Mouse (Mus musculus) hindbrain, embryonic 11.5 days (tissue): Measurements from ENCODE around the gene Dhtkd1. TPM values are rescaled to one million over a fixed set of nuclear protein-coding genes. Genes with fewer than 3 reads are reported as not detected.

Experiments
- ATAC-seq: fragments of 200-750 bp; cut with Nextera tagmentation; 2 replicates; pipeline ENCODE4 v1.8.0; 2017; ENCODE audit warnings: mild to moderate bottlenecking, moderate TSS enrichment, moderate library complexity; ENCODE audit not compliant: low FRiP score
- DNase-seq: peaks from one replicate; pipeline ENCODE4 v3.0.0-alpha.2; 2015; ENCODE audit warnings: low spot score
- H3K27ac ChIP-seq: fragments of 300-500 bp; sonication (generic); 2 replicates; pipeline ENCODE4 v1.5.1; 2014; ENCODE audit warnings: mild to moderate bottlenecking, low read depth, low read length
- H3K27me3 ChIP-seq: fragments of 300-500 bp; sonication (generic); 2 replicates; pipeline ENCODE4 v1.6.1; 2014; ENCODE audit warnings: mild to moderate bottlenecking, low read length, moderate library complexity, mixed read lengths; ENCODE audit not compliant: control insufficient read depth, insufficient read depth
- H3K36me3 ChIP-seq: fragments of 300-500 bp; sonication (generic); 2 replicates; pipeline ENCODE4 v1.6.1; 2014; ENCODE audit warnings: mild to moderate bottlenecking, low read length, moderate library complexity, mixed read lengths; ENCODE audit not compliant: control insufficient read depth, insufficient read depth
- H3K4me1 ChIP-seq: fragments of 300-500 bp; sonication (generic); replicated peaks from 2 replicates; pipeline ENCODE4 v1.6.1; 2014; ENCODE audit warnings: low read length, mixed read lengths; ENCODE audit not compliant: control insufficient read depth, insufficient read depth
- H3K4me2 ChIP-seq: fragments of 300-500 bp; sonication (generic); replicated peaks from 2 replicates; pipeline ENCODE4 v1.6.1; 2014; ENCODE audit warnings: mild to moderate bottlenecking, low read depth, low read length
- H3K4me3 ChIP-seq: fragments of 300-500 bp; sonication (generic); 2 replicates; pipeline ENCODE4 v1.5.1; 2014; ENCODE audit warnings: low read depth, low read length
- H3K9ac ChIP-seq: fragments of 300-500 bp; sonication (generic); 2 replicates; pipeline ENCODE4 v1.6.1; 2014; ENCODE audit warnings: low read depth, low read length
- H3K9me3 ChIP-seq: fragments of 300-500 bp; sonication (generic); 2 replicates; pipeline ENCODE4 v1.6.1; 2016; ENCODE audit warnings: low read length; ENCODE audit not compliant: control insufficient read depth
- WGBS: fragments of 180-500 bp; shearing (Covaris S2); extraction: QIAGEN DNeasy Blood & Tissue Kit; methylation state at CpG from one replicate; pipeline ENCODE4 v1.1.7; 2014; 5-methylcytosine and 5-hydroxymethylcytosine counted together
- polyA plus RNA-seq: library from polyadenylated mRNA; unstranded; fragments of >200 nt; fragmentation: Nextera tagmentation; extraction: Ambion mirVana; gene quantifications from 2 replicates; pipeline ENCODE4 v1.2.1, GENCODE M21; 2014

Gene Dhtkd1
- polyA plus RNA-seq, 1 experiment from 2014 or later = 8.4 TPM

- 90% methylated on average over 14 of the region's 14 CpGs for WGBS
- DNase-seq (no peak), ATAC-seq (no peak)
- Histone ChIP-seq H3K36me3 (no peaks in the 10 kb centered on the region), H3K4me1 (no peaks in the 10 kb centered on the region), H3K4me2 (no peak overlapping the region), H3K27ac (no peak overlapping the region), H3K9me3 (no peaks in the 10 kb centered on the region), H3K27me3 (no peaks in the 10 kb centered on the region), H3K9ac (no peak overlapping the region), H3K4me3 (no peak overlapping the region)
Observed at GRCm38 (mm10) chr2:5939911-5940310, 2.7 kb downstream of the Dhtkd1 start.

GRCm38 (mm10) chr2:5939319-5939718 is 3.3 kb downstream of the Dhtkd1 start:
- DNase-seq = no peak
- Histone ChIP-seq H3K36me3 (no peaks in the 10 kb centered on the region), H3K27me3 (no peaks in the 10 kb centered on the region), H3K27ac (no peak overlapping the region), H3K4me2 (no peak overlapping the region), H3K9ac (no peak overlapping the region), H3K9me3 (no peaks in the 10 kb centered on the region), H3K4me1 (no peaks in the 10 kb centered on the region), H3K4me3 (no peak overlapping the region)
- 91% methylated on average over 3 of the region's 3 CpGs for WGBS
- no peak for ATAC-seq

- Histone ChIP-seq H3K27me3 (no peaks in the 10 kb centered on the region), H3K27ac (no peak overlapping the region), H3K4me3 (no peak overlapping the region), H3K9ac (no peak overlapping the region), H3K4me1 (no peaks in the 10 kb centered on the region), H3K4me2 (no peak overlapping the region), H3K9me3 (no peaks in the 10 kb centered on the region), H3K36me3 (no peaks in the 10 kb centered on the region)
- DNase-seq (no peak), ATAC-seq (no peak)
- WGBS = 92% methylated on average over 4 of the region's 4 CpGs
Observed at GRCm38 (mm10) chr2:5936550-5936949, 6.0 kb downstream of the Dhtkd1 start.

- Histone ChIP-seq H3K36me3 (no peaks in the 10 kb centered on the region), H3K4me2 (no peak overlapping the region), H3K4me1 (no peaks in the 10 kb centered on the region), H3K9ac (no peak overlapping the region), H3K27ac (no peak overlapping the region), H3K4me3 (no peak overlapping the region), H3K9me3 (no peaks in the 10 kb centered on the region), H3K27me3 (no peaks in the 10 kb centered on the region)
- 82% methylated on average over 6 of the region's 6 CpGs for WGBS
- DNase-seq (no peak), ATAC-seq (no peak)
Observed at GRCm38 (mm10) chr2:5936068-5936467, 6.5 kb downstream of the Dhtkd1 start.

GRCm38 (mm10) chr2:5934936-5935335 is 7.7 kb downstream of the Dhtkd1 start:
- H3K9me3 ChIP-seq = no peaks in the 10 kb centered on the region
- 96% methylated on average over 3 of the region's 3 CpGs for WGBS
- H3K9ac ChIP-seq = no peak overlapping the region
- H3K27me3 ChIP-seq = no peaks in the 10 kb centered on the region
- H3K4me3 ChIP-seq = no peak overlapping the region
- no peak overlapping the region for H3K4me2 ChIP-seq
- DNase-seq = no peak
- no peaks in the 10 kb centered on the region for H3K4me1 ChIP-seq
- no peaks in the 10 kb centered on the region for H3K36me3 ChIP-seq
- H3K27ac ChIP-seq = no peak overlapping the region
- no peak for ATAC-seq

GRCm38 (mm10) chr2:5931938-5932337 is 10.7 kb downstream of the Dhtkd1 start:
- Histone ChIP-seq H3K27ac (no peak overlapping the region), H3K9me3 (no peaks in the 10 kb centered on the region), H3K4me3 (no peak overlapping the region), H3K36me3 (no peaks in the 10 kb centered on the region), H3K4me1 (no peaks in the 10 kb centered on the region), H3K9ac (no peak overlapping the region), H3K27me3 (no peaks in the 10 kb centered on the region), H3K4me2 (no peak overlapping the region)
- 94% methylated on average over 5 of the region's 5 CpGs for WGBS
- ATAC-seq (no peak), DNase-seq (no peak)

- no peak for ATAC-seq
Observed at GRCm38 (mm10) chr2:5930291-5931054, 12.1 kb downstream of the Dhtkd1 start.

GRCm38 (mm10) chr2:5929793-5930192 is 12.8 kb downstream of the Dhtkd1 start:
- H3K4me2 ChIP-seq = no peak overlapping the region
- H3K9me3 ChIP-seq = no peaks in the 10 kb centered on the region
- 92% methylated on average over 5 of the region's 5 CpGs for WGBS
- H3K4me3 ChIP-seq = no peak overlapping the region
- DNase-seq (no peak), ATAC-seq (no peak)
- H3K27me3 ChIP-seq = no peaks in the 10 kb centered on the region
- H3K4me1 ChIP-seq = no peaks in the 10 kb centered on the region
- H3K36me3 ChIP-seq = no peaks in the 10 kb centered on the region
- H3K9ac ChIP-seq = no peak overlapping the region
- no peak overlapping the region for H3K27ac ChIP-seq

More at GRCm38 (mm10) chr2:5930291-5931054, 12.1 kb downstream of the Dhtkd1 start:
- DNase-seq = no peak
- Histone ChIP-seq H3K36me3 (no peaks in the 10 kb centered on the region), H3K4me3 (no peak overlapping the region), H3K27me3 (no peaks in the 10 kb centered on the region), H3K9ac (no peak overlapping the region), H3K4me1 (no peaks in the 10 kb centered on the region), H3K4me2 (no peak overlapping the region), H3K27ac (no peak overlapping the region), H3K9me3 (no peaks in the 10 kb centered on the region)
- 89% methylated on average over 18 of the region's 18 CpGs for WGBS

GRCm38 (mm10) chr2:5927481-5927880 is 15.1 kb downstream of the Dhtkd1 start:
- no peaks in the 10 kb centered on the region for H3K36me3 ChIP-seq
- 93% methylated on average over 5 of the region's 5 CpGs for WGBS
- no peaks in the 10 kb centered on the region for H3K27me3 ChIP-seq
- DNase-seq (no peak), ATAC-seq (no peak)
- H3K4me1 ChIP-seq = no peaks in the 10 kb centered on the region
- no peak overlapping the region for H3K4me3 ChIP-seq
- no peaks in the 10 kb centered on the region for H3K9me3 ChIP-seq
- no peak overlapping the region for H3K27ac ChIP-seq
- no peak overlapping the region for H3K9ac ChIP-seq
- H3K4me2 ChIP-seq = no peak overlapping the region
